Mouse (Mus musculus) embryonic facial prominence, embryonic 13.5 days (tissue): Measurements from ENCODE around the gene Tfap2a. TPM values are rescaled to one million over a fixed set of nuclear protein-coding genes. Genes with fewer than 3 reads are reported as not detected.

Experiments used
- ATAC-seq: fragments of 200-750 bp; cut with Nextera tagmentation; 2 replicates; pipeline ENCODE4 v1.8.0; 2017; ENCODE audit warnings: low read depth; ENCODE audit not compliant: insufficient number of reproducible peaks, insufficient read depth, low FRiP score, low TSS enrichment
- H3K27ac ChIP-seq: fragments of 300-500 bp; sonication (generic); 2 replicates; pipeline ENCODE4 v1.5.1; 2015; ENCODE audit warnings: moderate library complexity, mild to moderate bottlenecking, inconsistent platforms
- H3K27me3 ChIP-seq: fragments of 300-500 bp; sonication (generic); 2 replicates; pipeline ENCODE4 v1.6.1; 2015; ENCODE audit warnings: mild to moderate bottlenecking, inconsistent platforms
- H3K36me3 ChIP-seq: fragments of 300-500 bp; sonication (generic); 2 replicates; pipeline ENCODE4 v1.6.1; 2015; ENCODE audit warnings: mild to moderate bottlenecking, inconsistent platforms
- H3K4me1 ChIP-seq: fragments of 300-500 bp; sonication (generic); 2 replicates; pipeline ENCODE4 v1.6.1; 2015; ENCODE audit warnings: inconsistent platforms
- H3K4me2 ChIP-seq: fragments of 300-500 bp; sonication (generic); 2 replicates; pipeline ENCODE4 v1.6.1; 2015; ENCODE audit warnings: moderate library complexity, mild to moderate bottlenecking, inconsistent platforms
- H3K4me3 ChIP-seq: fragments of 300-500 bp; sonication (generic); 2 replicates; pipeline ENCODE4 v1.5.1; 2015; ENCODE audit warnings: mild to moderate bottlenecking, inconsistent platforms
- H3K9ac ChIP-seq: fragments of 300-500 bp; sonication (generic); 2 replicates; pipeline ENCODE4 v1.6.1; 2015; ENCODE audit warnings: mild to moderate bottlenecking, inconsistent platforms
- H3K9me3 ChIP-seq: fragments of 300-500 bp; sonication (generic); 2 replicates; pipeline ENCODE4 v1.6.1; 2016; ENCODE audit warnings: inconsistent platforms
- WGBS: fragments of 180-500 bp; shearing (Covaris S2); methylation state at CpG from one replicate; pipeline ENCODE4 v1.1.7; 2015; ENCODE audit warnings: mixed read lengths; 5-methylcytosine and 5-hydroxymethylcytosine counted together
- polyA plus RNA-seq: library from polyadenylated mRNA; unstranded; fragments of >200 nt; fragmentation: Nextera tagmentation; extraction: Ambion mirVana; gene quantifications from 2 replicates; pipeline ENCODE4 v1.2.1, GENCODE M21; 2015

Tfap2a gene
- polyA plus RNA-seq, 1 experiment from 2014 or later, result 17.5 TPM

DNA sequence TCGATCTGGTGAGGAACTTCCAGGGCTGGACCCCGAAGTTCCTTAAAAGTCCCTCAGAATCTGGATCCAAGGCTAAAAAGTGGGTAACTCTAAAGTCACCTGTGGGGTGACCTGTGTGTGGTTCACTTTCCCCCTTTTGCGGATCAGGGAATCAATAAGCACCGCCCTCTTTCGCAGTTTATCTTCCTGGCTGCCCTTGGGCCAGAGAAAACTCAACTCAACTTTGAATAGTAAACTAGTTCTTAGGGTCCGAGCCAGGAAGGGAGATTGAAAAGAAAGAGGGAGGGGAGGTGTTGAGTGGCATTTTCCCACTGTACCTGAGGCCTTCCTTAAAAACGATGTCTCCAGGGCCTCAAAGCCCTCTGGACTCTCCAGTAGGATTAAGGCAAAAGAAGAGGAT, 3.3 kb upstream of the Tfap2a start:
- Histone ChIP-seq H3K27me3 (peaks cover 98% of the 10 kb centered on the region), H3K9ac (no peak overlapping the region), H3K4me2 (no peak overlapping the region; the same call in 1 of the 2 replicates), H3K9me3 (peaks cover 6% of the 10 kb centered on the region; the same call in 1 of the 2 replicates), H3K36me3 (no peaks in the 10 kb centered on the region), H3K27ac (no peak overlapping the region), H3K4me1 (peaks cover 42% of the 10 kb centered on the region), H3K4me3 (no peak overlapping the region)
- WGBS, result 1% methylated on average over 7 of the region's 7 CpGs
- no peak for ATAC-seq

DNA sequence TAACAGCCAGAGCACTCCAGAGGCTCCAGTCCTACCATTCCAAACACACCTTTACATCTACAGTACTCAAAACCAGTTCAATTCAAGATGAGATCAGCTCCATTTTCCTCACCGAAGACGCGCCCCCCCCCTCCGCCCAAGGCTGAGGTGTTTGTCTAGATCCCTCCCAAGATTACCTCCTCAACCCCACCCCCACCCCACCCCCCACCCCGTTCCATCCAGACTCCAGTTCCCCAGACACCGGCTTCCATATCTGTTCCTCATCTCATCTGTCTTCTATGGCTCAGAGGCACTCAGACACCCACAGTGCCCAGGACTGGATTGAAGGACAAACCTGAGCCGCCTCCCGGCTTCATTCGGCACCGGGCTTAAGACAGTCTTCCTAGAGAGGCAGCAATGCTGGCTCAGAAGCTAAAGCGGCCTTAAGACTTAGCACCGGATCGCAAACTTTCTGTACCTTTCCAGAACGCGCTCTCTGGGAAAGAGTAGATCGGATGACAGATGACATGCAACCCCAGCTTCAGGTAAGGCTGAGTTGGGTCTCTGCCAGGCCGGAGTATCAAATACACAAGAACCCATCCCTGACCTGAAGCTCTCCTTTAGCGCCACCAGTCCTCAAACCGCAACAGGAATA, 2.7 kb upstream of the Tfap2a start:
- no peak overlapping the region for H3K4me3 ChIP-seq
- 2% methylated on average over 18 of the region's 19 CpGs for WGBS
- H3K4me2 ChIP-seq, result peak overlapping the region; percentile 22

DNA sequence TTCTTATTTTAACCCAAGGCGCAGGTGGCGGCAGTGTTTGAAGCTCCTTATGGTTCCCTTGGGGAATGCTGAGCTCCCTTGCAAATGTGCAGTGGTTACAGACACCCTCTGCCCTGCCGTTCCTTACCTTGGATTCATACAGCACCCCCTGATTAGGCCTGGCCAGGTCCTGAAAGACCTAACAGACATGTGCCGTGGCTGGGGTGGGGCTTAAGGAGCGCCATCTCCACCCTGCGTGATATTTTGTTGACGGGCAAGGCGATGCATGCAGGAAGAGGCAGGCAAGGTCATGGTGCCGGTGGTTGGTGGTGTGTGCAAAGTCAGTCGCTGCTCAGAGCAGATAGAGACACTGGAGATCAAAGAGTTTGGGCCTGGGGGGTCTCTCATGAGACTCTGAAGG, 1.7 kb upstream of the Tfap2a start:
- no peak overlapping the region for H3K4me3 ChIP-seq
- peaks cover 99% of the 10 kb centered on the region for H3K27me3 ChIP-seq
- H3K9ac ChIP-seq, result no peak overlapping the region
- 4% methylated on average over 10 of the region's 10 CpGs for WGBS
- no peak for ATAC-seq
- H3K4me2 ChIP-seq, result no peak overlapping the region
- H3K27ac ChIP-seq, result no peak overlapping the region
- H3K4me1 ChIP-seq, result peaks cover 47% of the 10 kb centered on the region
- no peaks in the 10 kb centered on the region for H3K9me3 ChIP-seq
- no peaks in the 10 kb centered on the region for H3K36me3 ChIP-seq

More for the DNA sequence above, 2.7 kb upstream of the Tfap2a start:
- Histone ChIP-seq H3K4me1 (peaks cover 44% of the 10 kb centered on the region), H3K36me3 (no peaks in the 10 kb centered on the region), H3K9me3 (peaks cover 5% of the 10 kb centered on the region; the same call in 1 of the 2 replicates), H3K9ac (no peak overlapping the region), H3K27ac (no peak overlapping the region), H3K27me3 (peaks cover 99% of the 10 kb centered on the region)
- no peak for ATAC-seq

DNA sequence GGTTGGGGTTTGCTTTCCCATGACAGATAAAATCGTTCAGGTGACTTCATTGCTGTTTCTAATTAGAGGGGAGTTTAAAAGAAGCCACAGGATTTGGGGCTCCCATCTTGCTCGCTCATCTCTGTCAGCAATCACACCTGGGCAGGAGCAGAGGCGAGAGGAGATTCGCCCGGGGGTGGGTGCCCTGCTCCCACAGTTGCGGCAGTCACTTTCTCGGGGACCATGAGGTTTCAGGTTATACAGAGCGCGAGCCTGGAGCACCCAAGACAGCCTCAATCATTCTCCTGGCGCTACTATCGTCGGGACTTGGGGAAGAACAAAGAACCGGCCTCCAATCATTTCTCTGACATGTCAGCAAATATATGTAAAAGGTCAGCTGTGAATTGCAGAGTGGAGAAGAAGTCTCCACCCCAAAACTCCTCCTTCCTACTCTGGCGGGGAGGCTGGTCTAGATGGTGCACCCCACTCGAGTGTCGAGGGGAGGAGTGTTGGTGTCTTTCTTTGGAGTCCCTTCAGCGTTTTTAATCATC, 1.0 kb upstream of the Tfap2a start:
- H3K4me3 ChIP-seq, result peak overlapping the region; percentile 40
- H3K4me2 ChIP-seq, result peak overlapping the region; percentile 67

DNA sequence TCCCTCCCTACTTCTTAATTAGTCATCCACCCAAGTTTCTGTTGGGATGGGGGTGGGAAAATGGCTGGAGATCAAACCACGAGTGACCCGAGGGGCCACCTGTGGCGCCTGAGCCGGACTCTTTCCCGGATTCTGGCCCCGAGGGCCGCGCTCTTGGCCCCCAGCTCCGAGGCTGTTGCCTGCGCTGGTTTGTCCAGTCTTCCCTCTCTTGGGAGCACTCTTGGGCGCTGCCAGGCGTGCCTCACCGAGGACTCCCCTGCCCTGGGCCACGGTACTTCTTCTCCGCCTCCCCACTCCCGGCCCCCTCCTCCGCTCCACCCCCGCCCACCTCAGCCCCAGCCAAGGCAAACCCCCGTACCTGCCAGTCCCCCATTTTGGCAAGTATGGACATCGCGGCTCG, 415 bp downstream of the Tfap2a start:
- ATAC-seq, result no peak
- peak overlapping the region; percentile 54 for H3K9ac ChIP-seq
- peak overlapping the region; percentile 40 for H3K4me3 ChIP-seq
- peak overlapping the region; percentile 35 for H3K27ac ChIP-seq
- peaks cover 97% of the 10 kb centered on the region for H3K27me3 ChIP-seq
- no peaks in the 10 kb centered on the region for H3K36me3 ChIP-seq
- H3K4me2 ChIP-seq, result peak overlapping the region; percentile 67
- under 1% methylated on average over 22 of the region's 22 CpGs for WGBS
- H3K4me1 ChIP-seq, result peaks cover 47% of the 10 kb centered on the region
- H3K9me3 ChIP-seq, result no peaks in the 10 kb centered on the region

More for the DNA sequence above, 1.0 kb upstream of the Tfap2a start:
- under 1% methylated on average over 17 of the region's 17 CpGs for WGBS
- Histone ChIP-seq H3K27ac (no peak overlapping the region), H3K9me3 (no peaks in the 10 kb centered on the region), H3K4me1 (peaks cover 42% of the 10 kb centered on the region), H3K9ac (no peak overlapping the region), H3K27me3 (peaks cover 99% of the 10 kb centered on the region), H3K36me3 (no peaks in the 10 kb centered on the region)
- ATAC-seq, result no peak

DNA sequence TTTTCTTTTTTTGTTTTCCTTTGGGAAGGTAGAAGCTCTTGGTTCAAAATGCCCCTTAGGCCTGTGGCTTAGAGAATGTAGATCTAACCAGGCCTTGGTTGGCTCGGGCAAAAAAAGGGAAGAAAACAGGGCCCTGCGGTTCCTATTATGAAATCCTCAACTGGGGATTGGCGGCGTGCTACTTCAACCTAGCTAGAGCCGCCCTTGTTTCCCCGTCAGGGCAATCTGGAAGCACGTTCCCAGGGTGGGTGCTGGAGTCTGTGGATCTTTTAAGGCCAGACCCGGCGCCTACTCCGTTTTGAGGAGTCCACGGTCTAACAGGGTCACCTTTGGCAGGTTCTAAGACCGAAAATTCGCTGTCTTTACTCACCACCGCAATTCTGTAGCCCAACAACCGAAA, 1.1 kb downstream of the Tfap2a start:
- Histone ChIP-seq H3K27me3 (peaks cover 93% of the 10 kb centered on the region), H3K4me3 (peak overlapping the region; percentile 40), H3K36me3 (no peaks in the 10 kb centered on the region), H3K9me3 (no peaks in the 10 kb centered on the region), H3K27ac (peak overlapping the region; percentile 35), H3K4me2 (peak overlapping the region; percentile 67), H3K9ac (peak overlapping the region; percentile 54), H3K4me1 (peaks cover 47% of the 10 kb centered on the region)
- ATAC-seq, result no peak
- WGBS, result 9% methylated on average over 15 of the region's 15 CpGs

DNA sequence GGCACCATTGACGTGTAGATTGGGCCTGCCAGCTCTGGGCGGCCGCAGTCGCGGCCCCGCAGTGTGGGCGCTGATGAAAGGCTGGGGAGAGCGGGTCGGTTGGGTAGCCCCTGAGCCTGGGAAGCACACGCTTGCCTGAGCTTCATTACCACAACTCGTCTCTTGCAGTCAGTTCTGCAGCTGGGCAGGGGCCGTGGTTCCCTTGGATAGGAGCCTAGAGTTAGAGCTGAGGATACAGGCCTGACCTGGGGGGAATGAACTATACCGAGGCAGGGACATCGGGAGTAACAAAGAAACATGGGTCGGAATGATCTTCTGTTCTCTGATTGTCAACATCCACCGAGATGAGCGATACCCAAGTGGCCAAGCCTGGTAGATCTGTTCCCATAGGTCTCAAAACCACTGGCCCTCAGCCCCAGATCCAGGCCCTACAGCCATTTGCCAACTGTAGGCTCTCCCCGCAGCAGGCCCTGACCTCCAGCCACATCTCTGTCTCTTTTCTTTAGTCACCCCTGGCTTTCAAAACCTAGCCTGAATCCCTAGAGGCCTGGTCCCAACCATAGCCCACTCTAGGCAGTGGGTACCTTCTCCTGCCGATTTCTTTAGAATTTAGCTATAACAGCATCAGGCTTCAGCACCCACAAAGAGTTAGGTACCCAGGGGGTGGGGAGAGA, 1.9 kb downstream of the Tfap2a start:
- H3K36me3 ChIP-seq, result no peaks in the 10 kb centered on the region
- no peaks in the 10 kb centered on the region for H3K9me3 ChIP-seq
- H3K4me1 ChIP-seq, result peaks cover 44% of the 10 kb centered on the region
- peak overlapping the region; percentile 33 for H3K4me3 ChIP-seq
- no peak for ATAC-seq
- H3K27ac ChIP-seq, result no peak overlapping the region
- WGBS, result 14% methylated on average over 19 of the region's 19 CpGs
- H3K27me3 ChIP-seq, result peaks cover 93% of the 10 kb centered on the region
- peak overlapping the region; percentile 65 for H3K9ac ChIP-seq
- H3K4me2 ChIP-seq, result peak overlapping the region; percentile 67

DNA sequence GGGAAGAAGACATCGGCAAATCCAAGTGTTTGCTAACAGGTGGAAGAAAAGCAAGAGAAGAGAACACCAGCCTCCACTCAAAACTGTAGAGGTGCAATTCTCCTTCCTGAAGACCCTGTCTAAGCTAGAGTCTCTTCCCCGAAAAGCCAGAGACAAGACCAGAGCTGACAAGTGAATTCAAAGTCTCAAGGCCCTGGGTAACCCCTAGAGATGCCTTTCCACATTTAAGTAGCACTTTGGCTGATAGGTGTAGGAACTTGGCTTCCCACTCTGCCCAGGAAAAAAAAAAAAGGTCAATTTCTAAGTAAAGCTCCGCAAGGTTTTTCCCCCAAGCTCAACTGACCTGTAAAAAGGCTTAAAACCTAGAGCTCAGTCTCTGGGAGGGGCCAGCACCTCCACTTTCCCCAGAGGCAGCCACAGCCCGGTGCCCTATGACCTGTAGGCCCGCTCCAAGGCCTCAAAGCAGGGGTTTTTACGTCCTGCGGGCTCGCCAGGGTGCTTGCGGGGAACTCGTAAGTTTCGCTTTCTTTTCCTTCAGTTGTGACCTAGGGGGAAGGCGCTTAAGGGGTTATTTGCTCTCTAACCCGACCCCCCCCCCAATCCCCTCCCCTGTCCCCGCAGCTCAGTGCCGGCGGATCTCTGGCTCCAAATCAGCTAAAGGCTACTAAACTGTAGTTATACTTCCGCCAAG, 2.6 kb downstream of the Tfap2a start:
- peak overlapping the region; percentile 67 for H3K4me2 ChIP-seq
- peaks cover 88% of the 10 kb centered on the region for H3K27me3 ChIP-seq
- no peak overlapping the region for H3K27ac ChIP-seq
- H3K4me3 ChIP-seq, result peak overlapping the region; percentile 33
- no peak for ATAC-seq
- H3K4me1 ChIP-seq, result peaks cover 41% of the 10 kb centered on the region
- H3K9ac ChIP-seq, result peak overlapping the region; percentile 65
- WGBS, result 18% methylated on average over 17 of the region's 17 CpGs
- no peaks in the 10 kb centered on the region for H3K36me3 ChIP-seq
- H3K9me3 ChIP-seq, result no peaks in the 10 kb centered on the region

DNA sequence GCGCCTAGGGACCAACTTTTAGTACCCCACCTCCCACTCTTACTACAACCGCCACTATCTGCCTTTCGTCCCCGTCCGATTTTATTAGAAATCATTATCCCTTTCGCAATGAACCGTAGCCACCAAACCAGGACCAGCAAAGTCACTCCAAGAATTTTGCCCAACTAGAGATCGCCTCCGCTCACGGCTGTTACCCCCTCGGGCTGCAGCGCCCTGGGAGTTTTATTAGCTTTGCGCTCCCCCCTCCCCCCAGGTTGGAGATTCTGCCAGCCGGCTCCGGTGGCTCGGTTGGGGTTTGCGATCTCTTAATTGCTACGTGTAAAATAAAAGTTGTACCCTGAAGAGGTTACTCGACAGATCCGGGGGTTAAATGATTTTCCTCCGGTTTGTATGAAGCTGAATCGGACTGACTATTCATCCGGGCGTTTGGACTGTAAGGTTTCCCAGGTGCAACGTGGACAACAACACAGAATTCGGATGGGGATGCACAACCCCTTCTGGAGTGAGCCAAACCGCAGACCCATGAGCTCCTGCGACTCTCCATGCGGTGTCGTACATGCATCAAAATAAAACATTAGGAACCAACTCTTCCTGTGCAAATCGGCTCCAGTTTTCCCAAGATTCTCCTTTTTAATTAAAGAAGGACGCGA, 3.7 kb downstream of the Tfap2a start:
- Histone ChIP-seq H3K36me3 (no peaks in the 10 kb centered on the region), H3K9me3 (no peaks in the 10 kb centered on the region), H3K4me2 (peak overlapping the region; percentile 67), H3K9ac (peak overlapping the region; percentile 96), H3K4me1 (peaks cover 37% of the 10 kb centered on the region), H3K4me3 (peak overlapping the region; percentile 67), H3K27me3 (peaks cover 77% of the 10 kb centered on the region), H3K27ac (peak overlapping the region; percentile 71; the same call in 1 of the 2 replicates)
- ATAC-seq, result no peak
- WGBS, result under 1% methylated on average over 33 of the region's 33 CpGs

DNA sequence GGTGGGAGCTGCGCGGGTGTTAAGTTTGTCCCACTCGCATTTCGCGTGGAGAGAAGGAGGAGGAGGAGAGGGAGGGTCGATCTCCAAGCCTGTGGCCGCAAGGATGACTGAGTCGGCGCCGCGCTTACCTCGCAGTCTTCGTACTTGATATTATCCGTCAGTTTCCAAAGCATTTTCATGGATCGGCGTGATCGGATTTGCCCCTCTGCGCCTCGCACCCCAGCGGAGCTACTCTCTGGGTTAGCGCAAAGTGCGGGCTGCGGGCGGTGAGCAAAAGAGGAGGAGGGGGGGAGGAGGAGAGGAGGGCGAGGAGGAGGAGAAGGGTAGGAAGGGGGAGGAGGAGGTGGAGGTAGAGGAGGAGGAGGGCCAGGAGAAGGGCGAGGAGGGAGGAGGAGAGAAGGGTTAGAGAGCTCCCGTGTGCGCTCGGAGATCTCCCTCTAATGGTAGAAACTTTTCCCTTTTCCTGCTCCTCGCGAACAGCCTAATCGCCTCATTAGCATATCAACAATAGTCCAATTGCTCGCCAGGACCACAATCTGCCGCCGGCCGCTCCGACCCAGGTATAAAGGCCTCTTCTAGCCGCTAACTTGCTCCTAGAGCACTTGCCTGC, 4.5 kb downstream of the Tfap2a start:
- peak; percentile 57 for ATAC-seq
- WGBS, result under 1% methylated on average over 37 of the region's 38 CpGs
- peak overlapping the region; percentile 98 for H3K27ac ChIP-seq
- H3K36me3 ChIP-seq, result no peaks in the 10 kb centered on the region
- no peaks in the 10 kb centered on the region for H3K9me3 ChIP-seq
- peaks cover 29% of the 10 kb centered on the region for H3K4me1 ChIP-seq
- peak overlapping the region; percentile 67 for H3K4me2 ChIP-seq
- peak overlapping the region; percentile 96 for H3K9ac ChIP-seq
- H3K27me3 ChIP-seq, result peaks cover 71% of the 10 kb centered on the region
- peak overlapping the region; percentile 67 for H3K4me3 ChIP-seq
